Mouse (Mus musculus): Measurements from ENCODE around the gene Smoc1. TPM values are rescaled to one million over a fixed set of nuclear protein-coding genes. Genes with fewer than 3 reads are reported as not detected.

The Smoc1 gene
- polyA plus RNA-seq, 1 experiment from 2014 or later, result 0.12 TPM

DNA sequence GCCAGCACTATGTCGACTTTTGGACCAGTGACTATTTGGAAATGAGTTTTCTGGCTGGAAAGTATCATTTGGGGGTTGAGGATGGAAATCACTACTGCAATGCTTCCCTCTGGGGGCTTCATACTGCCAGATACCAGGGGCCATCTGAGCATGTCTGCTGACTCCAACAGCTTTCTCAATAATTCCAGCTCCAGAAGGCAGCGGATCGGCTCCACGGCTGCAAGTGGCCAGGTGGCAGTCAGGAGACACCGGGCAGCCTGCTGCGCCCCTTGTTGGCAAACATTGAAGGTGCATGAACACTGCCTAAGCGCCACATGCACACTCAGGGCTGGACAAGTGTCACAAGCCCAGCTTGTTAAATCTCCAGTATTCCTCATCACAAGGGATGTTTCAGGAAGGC, 2.2 kb upstream of the Smoc1 start:
- TF ChIP-seq CTCF (IDR thresholded peaks at IDR 0.05), result no peak
- ATAC-seq (no peak), DNase-seq (ENCODE audit: low read depth, low spot score) (no peak)
- ChIA-PET CTCF (interaction anchor here (1.2 kb wide), 1 partner anchor 9 kb away, joined by 3 read pairs; no protein-coding TSS in a partner anchor), POLR2A (no interaction called here)
- H3K27me3 ChIP-seq, result peaks cover 66% of the 10 kb centered on the region
- in situ Hi-C loops (cut with MboI; ENCODE audit: low pct_unique_long_range_greater_than_20kb), result no loop called here

DNA sequence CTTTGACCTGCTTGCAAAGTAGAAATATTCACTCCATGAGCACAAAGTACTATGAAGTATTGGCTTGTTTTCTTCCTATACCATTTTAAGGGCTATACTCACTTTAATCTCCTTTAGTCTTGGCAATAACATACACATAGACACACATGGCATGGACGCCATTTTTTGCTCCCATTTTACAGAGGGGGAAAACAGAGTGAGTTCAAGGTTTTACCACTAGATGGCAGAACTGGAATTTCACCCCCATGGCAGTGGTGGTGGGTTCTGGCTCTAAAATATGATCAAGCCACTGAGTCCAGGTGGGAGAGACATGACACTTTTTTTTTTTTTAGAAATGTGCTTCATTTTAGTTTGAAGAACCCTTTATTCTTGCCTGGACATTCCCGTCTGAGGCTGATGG, 1.6 kb upstream of the Smoc1 start:
- H3K27me3 ChIP-seq, result peaks cover 69% of the 10 kb centered on the region
- TF ChIP-seq CTCF (IDR thresholded peaks at IDR 0.05), result no peak
- ATAC-seq, result no peak
- in situ Hi-C loops (cut with MboI; ENCODE audit: low pct_unique_long_range_greater_than_20kb), result no loop called here
- no peak for DNase-seq (ENCODE audit: low read depth, low spot score)
- ChIA-PET POLR2A (no interaction called here), CTCF (no interaction called here)

DNA sequence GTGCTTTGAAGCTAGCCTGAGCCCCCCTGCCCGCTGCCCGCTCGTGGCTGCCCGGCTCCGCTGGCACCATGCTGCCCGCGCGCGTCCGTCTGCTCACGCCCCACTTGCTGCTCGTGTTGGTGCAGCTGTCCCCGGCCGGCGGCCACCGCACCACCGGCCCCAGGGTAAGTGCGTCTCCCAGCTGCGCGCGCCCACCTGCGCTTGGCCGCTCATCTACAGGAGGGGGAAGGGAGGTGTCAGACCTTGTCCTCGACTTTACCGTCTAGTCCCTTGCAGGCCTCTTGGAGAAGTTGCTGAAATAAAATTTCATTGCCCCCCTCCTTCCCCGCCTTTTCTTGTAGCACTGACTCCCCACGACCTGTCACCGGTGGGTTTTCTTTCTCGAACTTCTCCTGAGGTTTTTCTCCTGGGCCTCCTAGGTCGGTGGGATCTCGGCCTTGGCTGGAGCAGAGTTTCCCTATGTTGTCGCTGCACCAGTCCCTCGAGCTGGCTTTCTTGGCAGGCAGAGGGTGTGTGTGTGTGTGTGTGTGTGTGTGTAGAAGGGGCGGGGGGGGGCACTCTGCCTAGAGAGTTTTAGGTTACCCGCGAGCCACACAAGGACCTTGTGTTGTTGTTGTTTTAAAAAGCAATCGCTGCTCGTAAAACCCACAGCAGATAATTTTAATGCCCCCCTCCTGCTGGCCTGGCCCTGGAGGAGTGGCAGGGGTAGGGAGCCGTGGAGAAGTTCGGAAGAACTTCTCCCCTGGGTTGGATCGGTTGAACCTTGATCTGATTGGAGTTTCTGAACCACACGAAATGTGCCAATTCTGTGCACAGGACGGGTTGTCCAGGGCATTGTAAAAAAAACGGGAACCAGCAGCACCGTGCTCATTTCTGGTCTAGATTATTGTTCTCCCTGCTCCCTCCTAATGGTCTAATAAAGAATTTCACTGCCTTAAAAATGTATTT, 661 bp downstream of the Smoc1 start:
- H3K27me3 ChIP-seq, result peaks cover 71% of the 10 kb centered on the region
- in situ Hi-C loops (cut with MboI; ENCODE audit: low pct_unique_long_range_greater_than_20kb), result no loop called here
- DNase-seq (ENCODE audit: low read depth, low spot score) (no peak), ATAC-seq (no peak)
- ChIA-PET POLR2A (no interaction called here), CTCF (no interaction called here)
- no peak for TF ChIP-seq CTCF (IDR thresholded peaks at IDR 0.05)

DNA sequence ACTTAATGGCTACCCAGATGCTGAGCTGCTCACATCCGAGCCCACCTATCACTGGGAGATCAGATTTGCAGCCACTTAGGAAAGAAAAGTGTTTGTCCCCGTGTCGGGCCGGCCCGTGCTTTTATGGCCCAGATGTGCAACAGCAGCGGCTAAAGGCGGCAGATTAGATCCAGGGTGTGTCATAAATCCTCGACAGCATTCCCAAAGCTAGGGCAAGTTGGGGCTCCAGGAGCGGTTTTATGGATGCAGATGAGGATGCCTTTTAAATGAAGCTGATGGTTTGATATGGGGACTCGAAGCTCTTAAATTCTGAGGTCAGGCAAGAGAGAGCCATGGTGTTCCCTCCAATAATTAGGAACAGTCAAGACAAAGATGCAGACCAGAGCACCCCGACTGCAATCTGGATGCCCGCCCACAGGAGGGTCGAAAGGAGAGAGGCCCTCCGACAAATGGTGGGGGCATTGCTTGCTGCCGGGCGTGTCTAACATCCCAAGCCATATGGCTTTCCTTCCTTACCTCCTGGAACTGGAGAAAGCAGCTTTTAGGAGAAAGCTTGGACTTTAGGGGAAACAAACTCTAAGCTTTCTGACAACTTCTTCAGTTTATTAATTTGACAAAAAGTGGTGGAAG, 1.8 kb downstream of the Smoc1 start:
- in situ Hi-C loops (cut with MboI; ENCODE audit: low pct_unique_long_range_greater_than_20kb), result no loop called here
- CTCF ChIA-PET, result interaction anchor here (1.0 kb wide), 1 partner anchor 13 kb away, joined by 3 read pairs; no protein-coding TSS in a partner anchor
- no peak for TF ChIP-seq CTCF (IDR thresholded peaks at IDR 0.05)
- DNase-seq (ENCODE audit: low read depth, low spot score) (no peak), ATAC-seq (no peak)
- POLR2A ChIA-PET, result no interaction called here
- peaks cover 72% of the 10 kb centered on the region for H3K27me3 ChIP-seq

DNA sequence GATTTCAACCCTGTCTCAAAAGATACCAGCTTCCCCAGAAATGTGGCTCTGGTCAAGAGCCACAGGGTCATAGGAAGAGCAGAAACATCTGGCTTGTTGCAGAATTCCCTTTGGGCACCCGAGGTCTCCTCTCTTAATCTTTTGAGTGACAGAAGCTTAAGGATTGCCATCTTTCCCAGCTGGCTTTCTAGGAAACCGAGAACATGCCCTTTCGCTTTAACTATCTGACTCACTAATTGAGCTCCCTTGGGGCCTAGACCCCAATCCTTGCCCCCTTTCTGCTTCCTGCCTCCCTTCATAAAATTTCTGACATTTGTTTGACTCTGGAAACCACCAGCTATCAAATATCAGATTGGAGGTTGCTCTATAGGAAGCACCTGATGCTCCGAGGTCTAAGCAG, 3.1 kb downstream of the Smoc1 start:
- POLR2A ChIA-PET, result no interaction called here
- DNase-seq (ENCODE audit: low read depth, low spot score) (no peak), ATAC-seq (no peak)
- CTCF ChIA-PET, result interaction anchor here (1.0 kb wide), 1 partner anchor 14 kb away, joined by 3 read pairs; no protein-coding TSS in a partner anchor
- in situ Hi-C loops (cut with MboI; ENCODE audit: low pct_unique_long_range_greater_than_20kb), result no loop called here
- no peak for TF ChIP-seq CTCF (IDR thresholded peaks at IDR 0.05)
- H3K27me3 ChIP-seq, result peaks cover 68% of the 10 kb centered on the region

DNA sequence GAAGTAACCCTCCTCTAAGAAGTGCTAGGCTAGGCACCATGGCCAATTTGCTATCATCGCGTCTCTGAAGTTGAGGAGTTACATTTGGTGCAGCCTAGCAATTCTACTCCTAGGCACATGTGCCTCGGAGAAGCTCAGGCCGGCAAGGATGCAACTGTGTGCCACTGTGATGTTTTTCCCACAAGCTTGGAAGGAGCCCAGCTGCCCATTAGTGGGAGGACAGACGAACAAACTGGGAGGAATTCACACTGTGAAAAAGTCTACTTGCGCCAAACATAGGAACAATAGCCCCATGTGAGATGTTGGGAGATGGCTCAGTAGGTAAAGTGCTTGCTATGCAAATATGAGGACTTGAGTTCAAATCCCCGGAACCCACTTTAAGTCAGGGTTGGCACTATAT, 5.0 kb downstream of the Smoc1 start:
- DNase-seq (ENCODE audit: low read depth, low spot score), result no peak
- no peak for TF ChIP-seq CTCF (IDR thresholded peaks at IDR 0.05)
- ChIA-PET POLR2A (no interaction called here), CTCF (no interaction called here)
- in situ Hi-C loops (cut with MboI; ENCODE audit: low pct_unique_long_range_greater_than_20kb), result no loop called here
- H3K27me3 ChIP-seq, result peaks cover 63% of the 10 kb centered on the region
- no peak for ATAC-seq

DNA sequence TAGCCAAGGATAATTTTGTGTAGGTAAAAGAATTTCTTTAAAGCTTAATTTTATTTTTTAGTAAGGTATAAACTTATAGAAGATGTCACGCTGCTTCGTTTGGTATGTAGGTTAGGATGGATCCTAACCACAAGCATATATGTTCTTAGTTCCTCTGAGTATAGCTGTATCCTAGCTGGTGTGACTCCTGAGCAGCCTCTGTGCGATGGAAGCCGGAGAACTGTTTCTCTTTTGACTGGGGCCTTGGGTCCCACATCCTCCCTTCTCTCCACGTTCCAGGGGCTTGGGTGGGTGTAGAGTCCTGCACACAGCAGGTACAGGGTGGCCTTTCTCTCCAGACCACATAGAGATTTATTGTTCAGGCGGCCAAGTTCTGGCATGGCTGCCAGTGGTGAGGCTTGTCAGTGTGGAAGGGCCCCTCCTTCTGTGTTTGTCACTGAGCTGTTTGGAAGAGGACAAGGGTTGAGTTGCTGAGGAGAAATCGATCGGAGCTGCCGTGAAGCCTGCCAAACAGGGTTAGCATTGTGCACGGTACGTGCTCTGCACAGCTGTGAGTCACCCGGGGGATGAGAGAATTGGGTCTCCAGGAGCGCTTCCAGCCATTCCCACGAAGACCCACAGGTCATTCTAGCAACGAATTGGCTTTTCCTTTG, 6.9 kb downstream of the Smoc1 start:
- DNase-seq (ENCODE audit: low read depth, low spot score) (no peak), ATAC-seq (no peak)
- ChIA-PET CTCF (interaction anchor here (1.0 kb wide), 1 partner anchor 10 kb away, joined by 3 read pairs; no protein-coding TSS in a partner anchor), POLR2A (no interaction called here)
- no peak for TF ChIP-seq CTCF (IDR thresholded peaks at IDR 0.05)
- in situ Hi-C loops (cut with MboI; ENCODE audit: low pct_unique_long_range_greater_than_20kb), result no loop called here
- H3K27me3 ChIP-seq, result peaks cover 70% of the 10 kb centered on the region

DNA sequence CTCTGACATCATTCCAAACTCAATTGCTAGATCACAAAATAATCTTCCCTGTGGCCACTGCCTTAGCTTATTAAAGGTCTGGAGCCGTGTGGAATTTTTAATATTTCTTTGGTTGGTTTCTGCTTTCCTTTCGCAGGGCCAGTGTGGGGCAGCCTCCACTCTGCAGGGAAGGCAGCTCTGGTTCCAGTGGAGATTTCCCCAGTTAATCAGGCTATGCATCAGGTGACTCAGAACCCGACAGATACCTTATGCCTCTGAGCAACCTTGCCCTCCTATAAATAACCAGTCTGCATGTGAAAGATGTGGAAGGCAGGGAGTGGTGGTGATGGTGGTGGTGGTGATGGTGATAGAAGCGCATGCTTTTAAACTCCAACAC, 7.4 kb downstream of the Smoc1 start:
- H3K27me3 ChIP-seq, result peaks cover 72% of the 10 kb centered on the region
- ChIA-PET POLR2A (no interaction called here), CTCF (no interaction called here)
- DNase-seq (ENCODE audit: low read depth, low spot score) (no peak), ATAC-seq (no peak)
- in situ Hi-C loops (cut with MboI; ENCODE audit: low pct_unique_long_range_greater_than_20kb), result no loop called here
- TF ChIP-seq CTCF (IDR thresholded peaks at IDR 0.05), result no peak

DNA sequence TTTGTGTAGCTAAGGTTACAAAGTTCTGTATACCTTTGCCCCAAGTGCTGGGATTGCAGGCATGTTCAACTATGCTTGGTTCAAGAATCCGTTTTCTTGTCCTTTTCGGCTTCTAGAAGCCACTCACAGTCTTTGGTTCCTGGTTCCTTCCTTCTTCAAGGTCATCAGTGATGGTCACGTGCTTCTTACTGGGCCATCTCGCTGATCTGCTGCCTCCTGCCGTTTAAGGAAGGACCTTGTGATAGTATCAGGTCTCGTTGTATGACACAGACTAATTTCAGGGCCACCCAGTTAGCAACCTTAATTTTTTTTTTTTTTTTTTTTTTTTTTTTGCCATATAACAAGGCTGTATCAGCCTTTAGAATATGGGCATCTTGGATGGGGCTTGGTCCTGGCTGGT, 9.2 kb downstream of the Smoc1 start:
- DNase-seq (ENCODE audit: low read depth, low spot score), result no peak
- no peak for TF ChIP-seq CTCF (IDR thresholded peaks at IDR 0.05)
- ChIA-PET POLR2A (no interaction called here), CTCF (interaction anchor here (1.3 kb wide), 1 partner anchor 22 kb away, joined by 3 read pairs; no protein-coding TSS in a partner anchor)
- no peak for ATAC-seq
- H3K27me3 ChIP-seq, result peaks cover 61% of the 10 kb centered on the region
- in situ Hi-C loops (cut with MboI; ENCODE audit: low pct_unique_long_range_greater_than_20kb), result no loop called here

DNA sequence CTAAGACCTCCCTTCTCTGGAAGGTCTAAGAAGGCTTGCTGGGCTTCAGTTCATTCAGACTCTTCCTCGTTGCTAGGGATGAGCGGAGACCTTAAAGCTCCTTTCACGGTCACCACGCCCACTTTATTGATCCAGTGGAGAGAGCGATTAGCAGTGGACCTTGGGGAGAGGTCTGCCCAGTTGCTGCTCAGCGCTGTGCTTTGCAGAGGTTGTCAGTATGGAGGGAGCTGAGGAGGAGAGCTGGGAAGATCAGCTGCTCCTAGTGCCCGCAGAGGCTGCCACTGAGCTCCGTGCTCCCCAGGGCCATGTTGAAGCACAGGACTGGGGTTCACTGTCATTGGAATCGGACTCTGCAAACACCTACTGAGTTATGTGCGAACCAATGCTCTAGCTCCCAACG, 17.0 kb downstream of the Smoc1 start:
- no peak for TF ChIP-seq CTCF (IDR thresholded peaks at IDR 0.05)
- CTCF ChIA-PET, result no interaction called here
- DNase-seq (ENCODE audit: low read depth, low spot score) (no peak), ATAC-seq (no peak)
- in situ Hi-C loops (cut with MboI; ENCODE audit: low pct_unique_long_range_greater_than_20kb), result no loop called here
- POLR2A ChIA-PET, result no interaction called here
- peaks cover 50% of the 10 kb centered on the region for H3K27me3 ChIP-seq

DNA sequence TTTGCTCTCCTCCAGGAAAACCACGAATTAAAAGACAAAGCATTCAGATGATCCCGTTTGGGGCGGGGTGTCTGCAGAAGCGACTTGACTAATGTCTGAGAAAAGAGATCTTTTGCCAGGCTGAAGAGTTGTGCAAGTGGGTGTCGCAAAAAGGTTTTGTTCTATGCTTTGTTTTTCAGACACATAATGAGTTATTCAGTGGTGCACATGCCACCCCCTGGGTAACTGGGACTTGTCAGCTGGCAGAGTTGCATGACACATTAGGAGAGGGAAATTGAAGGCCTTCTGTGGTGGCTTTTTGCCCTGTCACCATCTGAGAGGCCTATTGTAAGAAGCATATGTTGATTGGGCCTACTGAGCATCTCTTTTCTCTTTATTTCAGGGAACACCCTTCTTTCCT, 20.3 kb downstream of the Smoc1 start:
- no peak for DNase-seq (ENCODE audit: low read depth, low spot score)
- CTCF ChIA-PET, result no interaction called here
- peaks cover 48% of the 10 kb centered on the region for H3K27me3 ChIP-seq
- POLR2A ChIA-PET, result no interaction called here
- no peak for TF ChIP-seq CTCF (IDR thresholded peaks at IDR 0.05)
- no peak for ATAC-seq
- in situ Hi-C loops (cut with MboI; ENCODE audit: low pct_unique_long_range_greater_than_20kb), result no loop called here
